Mouse (Mus musculus) midbrain, embryonic 11.5 days (tissue): ENCODE measurements at regions not wholly inside any gene's neighbourhood (a gene's known extent, or its start where the extent isn't known, plus 50 kb on each side); places are given as distances from the start of the nearest gene placed in this dataset.

Source experiments
- ATAC-seq: fragments of 200-750 bp; cut with Nextera tagmentation; 2 replicates; pipeline ENCODE4 v1.8.0; 2017; ENCODE audit warnings: moderate TSS enrichment, moderate library complexity; ENCODE audit not compliant: low FRiP score
- DNase-seq: peaks from one replicate; pipeline ENCODE4 v3.0.0; 2015; ENCODE audit warnings: low spot score; ENCODE audit errors: missing footprints
- H3K27ac ChIP-seq: fragments of 300-500 bp; sonication (generic); 2 replicates; pipeline ENCODE4 v1.5.1; 2014; ENCODE audit warnings: low read depth, low read length
- H3K27me3 ChIP-seq: fragments of 300-500 bp; sonication (generic); 2 replicates; pipeline ENCODE4 v1.6.1; 2014; ENCODE audit warnings: mild to moderate bottlenecking, low read length, moderate library complexity, mixed read lengths; ENCODE audit not compliant: control insufficient read depth, insufficient read depth
- H3K36me3 ChIP-seq: fragments of 300-500 bp; sonication (generic); 2 replicates; pipeline ENCODE4 v1.6.1; 2014; ENCODE audit warnings: mild to moderate bottlenecking, low read length, moderate library complexity, mixed read lengths; ENCODE audit not compliant: control insufficient read depth, insufficient read depth
- H3K4me1 ChIP-seq: fragments of 300-500 bp; sonication (generic); 2 replicates; pipeline ENCODE4 v1.6.1; 2014; ENCODE audit warnings: low read length; ENCODE audit not compliant: control insufficient read depth, insufficient read depth
- H3K4me2 ChIP-seq: fragments of 300-500 bp; sonication (generic); 2 replicates; pipeline ENCODE4 v1.6.1; 2014; ENCODE audit warnings: mild to moderate bottlenecking, moderate library complexity
- H3K4me3 ChIP-seq: fragments of 300-500 bp; sonication (generic); 2 replicates; pipeline ENCODE4 v1.5.1; 2014; ENCODE audit warnings: low read depth, low read length
- H3K9ac ChIP-seq: fragments of 300-500 bp; sonication (generic); 2 replicates; pipeline ENCODE4 v1.6.1; 2014; ENCODE audit warnings: low read length
- H3K9me3 ChIP-seq: fragments of 300-500 bp; sonication (generic); 2 replicates; pipeline ENCODE4 v1.6.1; 2016; ENCODE audit warnings: low read length; ENCODE audit not compliant: control insufficient read depth
- WGBS: fragments of 180-500 bp; shearing (Covaris S2); extraction: QIAGEN DNeasy Blood & Tissue Kit; methylation state at CpG from one replicate; pipeline ENCODE4 v1.1.7; 2014; 5-methylcytosine and 5-hydroxymethylcytosine counted together

- Histone ChIP-seq H3K9ac (no peak overlapping the region), H3K4me3 (no peak overlapping the region), H3K4me2 (no peak overlapping the region), H3K9me3 (no peaks in the 10 kb centered on the region), H3K36me3 (no peaks in the 10 kb centered on the region), H3K4me1 (no peaks in the 10 kb centered on the region), H3K27ac (no peak overlapping the region), H3K27me3 (no peaks in the 10 kb centered on the region)
- 87% methylated on average over 1 of the region's 1 CpGs for WGBS
- ATAC-seq, result no peak
- DNase-seq, result no peak
These were observed 56.8 kb downstream of the Odc1 start for GRCm38 (mm10) chr12:17601245-17602023.

DNA sequence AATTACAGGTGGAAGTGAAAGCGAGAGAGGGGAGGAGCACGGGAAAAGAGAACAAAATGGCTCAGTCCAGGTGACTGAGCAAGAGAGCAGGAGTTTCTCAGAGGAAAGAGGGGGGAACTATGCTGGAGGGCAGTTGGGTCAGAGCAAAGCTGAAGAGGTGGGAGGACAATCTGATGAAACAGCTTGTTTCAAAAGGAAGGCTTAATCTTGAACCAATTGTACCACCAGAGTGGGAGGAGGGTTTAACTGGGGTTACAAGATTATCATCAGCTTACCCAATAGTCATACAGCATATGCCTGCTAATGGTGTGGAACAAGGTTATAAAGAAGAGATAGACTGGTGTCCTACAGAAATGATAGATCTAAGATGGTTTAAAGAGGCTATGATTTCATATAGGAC, 59.0 kb downstream of the Odc1 start:
- no peaks in the 10 kb centered on the region for H3K27me3 ChIP-seq
- 84% methylated on average over 2 of the region's 2 CpGs for WGBS
- no peak for ATAC-seq
- no peaks in the 10 kb centered on the region for H3K36me3 ChIP-seq
- DNase-seq, result no peak
- no peaks in the 10 kb centered on the region for H3K4me1 ChIP-seq
- no peaks in the 10 kb centered on the region for H3K9me3 ChIP-seq
- no peak overlapping the region for H3K4me3 ChIP-seq
- no peak overlapping the region for H3K27ac ChIP-seq
- no peak overlapping the region for H3K9ac ChIP-seq
- no peak overlapping the region for H3K4me2 ChIP-seq

GRCm38 (mm10) chr12:17610384-17610783, 65.8 kb downstream of the Odc1 start:
- Histone ChIP-seq H3K27ac (no peak overlapping the region), H3K4me3 (no peak overlapping the region), H3K4me2 (no peak overlapping the region), H3K9me3 (no peaks in the 10 kb centered on the region), H3K27me3 (no peaks in the 10 kb centered on the region), H3K9ac (no peak overlapping the region), H3K4me1 (no peaks in the 10 kb centered on the region), H3K36me3 (no peaks in the 10 kb centered on the region)
- ATAC-seq (no peak), DNase-seq (no peak)
- WGBS, result 96% methylated on average over 1 of the region's 1 CpGs

DNA sequence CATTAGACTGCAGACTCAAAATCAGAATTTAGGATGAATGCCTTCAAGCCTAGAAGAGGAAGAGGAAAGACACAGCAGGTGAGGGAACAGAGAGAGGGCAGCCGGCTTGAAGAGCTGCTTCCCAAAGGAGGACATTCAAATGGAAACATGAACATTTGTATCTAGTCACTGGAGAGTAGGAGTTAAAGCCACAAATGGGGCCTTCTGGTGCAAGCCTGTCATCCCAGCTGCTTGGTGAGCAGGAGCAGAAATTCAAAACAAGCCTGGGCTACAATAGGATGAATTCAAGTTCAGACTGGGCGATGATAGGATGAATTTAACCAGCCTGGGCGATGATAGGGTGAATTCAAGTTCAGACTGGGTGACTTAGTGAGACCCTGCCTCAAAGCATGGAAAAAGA, 67.4 kb downstream of the Odc1 start:
- DNase-seq, result no peak
- Histone ChIP-seq H3K4me2 (no peak overlapping the region), H3K9ac (no peak overlapping the region), H3K27ac (no peak overlapping the region), H3K27me3 (no peaks in the 10 kb centered on the region), H3K36me3 (no peaks in the 10 kb centered on the region), H3K4me1 (no peaks in the 10 kb centered on the region), H3K4me3 (no peak overlapping the region), H3K9me3 (no peaks in the 10 kb centered on the region)
- ATAC-seq, result no peak
- 79% methylated on average over 3 of the region's 3 CpGs for WGBS

GRCm38 (mm10) chr12:17618300-17618699, 72.4 kb upstream of the Hpcal1 start:
- Histone ChIP-seq H3K36me3 (no peaks in the 10 kb centered on the region), H3K9me3 (no peaks in the 10 kb centered on the region), H3K4me3 (no peak overlapping the region), H3K9ac (no peak overlapping the region), H3K27ac (no peak overlapping the region), H3K4me1 (no peaks in the 10 kb centered on the region; the same call in 1 of the 2 replicates), H3K4me2 (no peak overlapping the region), H3K27me3 (no peaks in the 10 kb centered on the region)
- no peak for DNase-seq
- WGBS, result 52% methylated on average over 2 of the region's 2 CpGs
- no peak for ATAC-seq

DNA sequence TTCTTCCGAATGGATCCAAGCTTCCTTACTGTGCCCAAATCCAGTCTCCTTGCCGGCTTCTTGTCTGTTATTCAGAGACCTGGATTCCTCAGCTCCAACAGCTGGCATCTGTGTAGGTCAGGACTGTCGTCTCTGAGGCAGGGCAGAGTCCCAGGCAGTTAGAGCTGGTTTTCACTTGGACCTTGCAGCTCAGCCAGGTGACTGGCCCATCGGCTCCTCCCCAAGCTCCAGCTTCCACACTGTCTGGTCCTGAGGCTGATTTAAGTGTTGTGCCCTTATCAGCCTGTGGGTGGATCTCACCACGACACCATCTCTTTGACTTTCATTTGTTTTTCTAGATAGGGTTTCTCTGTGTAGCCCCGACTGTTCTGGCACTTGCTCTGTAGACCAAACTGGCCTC, 70.4 kb upstream of the Hpcal1 start:
- no peaks in the 10 kb centered on the region for H3K36me3 ChIP-seq
- H3K4me2 ChIP-seq, result no peak overlapping the region
- ATAC-seq, result no peak
- no peaks in the 10 kb centered on the region for H3K9me3 ChIP-seq
- 55% methylated on average over 6 of the region's 6 CpGs for WGBS
- H3K9ac ChIP-seq, result no peak overlapping the region
- no peak for DNase-seq
- no peak overlapping the region for H3K4me3 ChIP-seq
- H3K27ac ChIP-seq, result no peak overlapping the region
- H3K4me1 ChIP-seq, result no peaks in the 10 kb centered on the region; the same call in 1 of the 2 replicates
- H3K27me3 ChIP-seq, result no peaks in the 10 kb centered on the region

- Histone ChIP-seq H3K36me3 (no peaks in the 10 kb centered on the region), H3K4me3 (no peak overlapping the region), H3K27ac (no peak overlapping the region), H3K4me2 (no peak overlapping the region), H3K9me3 (no peaks in the 10 kb centered on the region), H3K9ac (no peak overlapping the region), H3K27me3 (no peaks in the 10 kb centered on the region), H3K4me1 (peaks cover 8% of the 10 kb centered on the region; the same call in 1 of the 2 replicates)
- WGBS, result 20% methylated on average over 6 of the region's 6 CpGs
- DNase-seq (no peak), ATAC-seq (no peak)
These were observed 69.2 kb upstream of the Hpcal1 start for GRCm38 (mm10) chr12:17621487-17621888.

- Histone ChIP-seq H3K27ac (no peak overlapping the region), H3K27me3 (no peaks in the 10 kb centered on the region)
These were observed 68.1 kb upstream of the Hpcal1 start for GRCm38 (mm10) chr12:17622509-17623005.

GRCm38 (mm10) chr12:17626043-17626442, 64.6 kb upstream of the Hpcal1 start:
- no peaks in the 10 kb centered on the region for H3K27me3 ChIP-seq
- WGBS, result 10% methylated on average over 3 of the region's 3 CpGs
- H3K9ac ChIP-seq, result no peak overlapping the region
- peaks cover 8% of the 10 kb centered on the region; the same call in 1 of the 2 replicates for H3K4me1 ChIP-seq
- H3K4me2 ChIP-seq, result no peak overlapping the region
- H3K27ac ChIP-seq, result peak overlapping the region; percentile 5; the same call in 1 of the 2 replicates
- no peak overlapping the region for H3K4me3 ChIP-seq
- DNase-seq, result no peak
- no peaks in the 10 kb centered on the region for H3K36me3 ChIP-seq
- no peaks in the 10 kb centered on the region for H3K9me3 ChIP-seq
- peak; percentile 78 for ATAC-seq

More at GRCm38 (mm10) chr12:17622509-17623005, 68.1 kb upstream of the Hpcal1 start:
- DNase-seq, result no peak
- 53% methylated on average over 8 of the region's 8 CpGs for WGBS
- Histone ChIP-seq H3K4me2 (no peak overlapping the region), H3K4me3 (no peak overlapping the region), H3K9ac (no peak overlapping the region), H3K9me3 (no peaks in the 10 kb centered on the region), H3K4me1 (peaks cover 8% of the 10 kb centered on the region; the same call in 1 of the 2 replicates), H3K36me3 (no peaks in the 10 kb centered on the region)
- ATAC-seq, result no peak
